Mouse (Mus musculus) liver, embryonic 14.5 days (tissue): ENCODE measurements around the gene Pdcd1lg2. TPM values are rescaled to one million over a fixed set of nuclear protein-coding genes. Genes with fewer than 3 reads are reported as not detected.

Experiments used
- ATAC-seq: fragments of 200-750 bp; cut with Nextera tagmentation; 2 replicates; pipeline ENCODE4 v1.8.0; 2017; ENCODE audit warnings: moderate number of reproducible peaks, mild to moderate bottlenecking, moderate library complexity; ENCODE audit not compliant: insufficient read depth
- DNase-seq, 3 experiments: peaks; one replicate each; pipeline ENCODE4 v3.0.0-alpha.2; 2012 to 2013; ENCODE audit warnings: low read depth in 3 of 3, low spot score in 3 of 3
- H3K27ac ChIP-seq: fragments of 300-500 bp; sonication (generic); 2 replicates; pipeline ENCODE4 v1.5.1; 2014; ENCODE audit warnings: moderate library complexity, mild to moderate bottlenecking, control low read depth, inconsistent platforms
- H3K27me3 ChIP-seq: fragments of 300-500 bp; sonication (generic); 2 replicates; pipeline ENCODE4 v1.6.1; 2014; ENCODE audit warnings: mild to moderate bottlenecking, low read length, moderate library complexity; ENCODE audit not compliant: control insufficient read depth, insufficient read depth
- H3K36me3 ChIP-seq: fragments of 300-500 bp; sonication (generic); replicated peaks from 2 replicates; pipeline ENCODE4 v1.6.1; 2014; ENCODE audit warnings: low read depth; ENCODE audit not compliant: control insufficient read depth, insufficient read depth
- H3K4me1 ChIP-seq, 2 experiments: fragments of 200-500 bp in 1 of 2; fragments of 300-500 bp in 1 of 2; sonication (generic) in 1 of 2; replicated peaks; 2 replicates each; pipeline ENCODE4 v1.6.1; 2012 to 2014; ENCODE audit warnings: antibody characterized with exemption in 1 of 2, inconsistent platforms in 1 of 2, low read length in 1 of 2; ENCODE audit not compliant: control insufficient read depth in 2 of 2, insufficient read depth in 2 of 2
- H3K4me2 ChIP-seq: fragments of 300-500 bp; sonication (generic); 2 replicates; pipeline ENCODE4 v1.6.1; 2014; ENCODE audit warnings: low read depth, mild to moderate bottlenecking, control low read depth, moderate library complexity
- H3K4me3 ChIP-seq, 2 experiments: fragments of 200-500 bp in 1 of 2; fragments of 300-500 bp in 1 of 2; sonication (generic) in 1 of 2; 2 replicates each; pipeline ENCODE4 v1.5.1; 2012 to 2014; ENCODE audit warnings: low read depth in 2 of 2, low read length in 2 of 2, mild to moderate bottlenecking in 2 of 2, control low read depth in 1 of 2, inconsistent platforms in 1 of 2, moderate library complexity in 1 of 2; ENCODE audit not compliant: insufficient read depth in 1 of 2
- H3K9ac ChIP-seq: fragments of 300-500 bp; sonication (generic); replicated peaks from 2 replicates; pipeline ENCODE4 v1.6.1; 2014; ENCODE audit warnings: mild to moderate bottlenecking, control low read depth, moderate library complexity
- H3K9me3 ChIP-seq: fragments of 300-500 bp; sonication (generic); 2 replicates; pipeline ENCODE4 v1.6.1; 2016; ENCODE audit warnings: low read length, mixed read lengths; ENCODE audit not compliant: control insufficient read depth
- CTCF ChIP-seq: IDR thresholded peaks from 2 replicates; pipeline ENCODE4 v1.5.1; 2016; ENCODE audit warnings: antibody characterized with exemption, low read depth, control low read depth
- EP300 ChIP-seq: IDR thresholded peaks from 2 replicates; pipeline ENCODE4 v1.6.1; 2016; ENCODE audit warnings: antibody characterized with exemption, low read depth
- WGBS: fragments of 180-500 bp; shearing (Covaris S2); extraction: QIAGEN DNeasy Blood & Tissue Kit; methylation state at CpG from one replicate; pipeline ENCODE4 v1.1.7; 2014; ENCODE audit not compliant: insufficient replicate concordance; 5-methylcytosine and 5-hydroxymethylcytosine counted together
- polyA plus RNA-seq, 2 experiments: library from polyadenylated mRNA; depleted of rRNA in 1 of 2; stranded (reverse) in 1 of 2; unstranded in 1 of 2; fragments of >200 nt; fragmentation: Nextera tagmentation in 1 of 2; extraction: Ambion mirVana in 1 of 2; gene quantifications; 2 replicates each; pipeline versions ENCODE4 v1.2.1 to v1.2.3; 2012 to 2014

The Pdcd1lg2 gene
- polyA plus RNA-seq, 2 experiments, result 0.02 TPM; not detected in 1

DNA sequence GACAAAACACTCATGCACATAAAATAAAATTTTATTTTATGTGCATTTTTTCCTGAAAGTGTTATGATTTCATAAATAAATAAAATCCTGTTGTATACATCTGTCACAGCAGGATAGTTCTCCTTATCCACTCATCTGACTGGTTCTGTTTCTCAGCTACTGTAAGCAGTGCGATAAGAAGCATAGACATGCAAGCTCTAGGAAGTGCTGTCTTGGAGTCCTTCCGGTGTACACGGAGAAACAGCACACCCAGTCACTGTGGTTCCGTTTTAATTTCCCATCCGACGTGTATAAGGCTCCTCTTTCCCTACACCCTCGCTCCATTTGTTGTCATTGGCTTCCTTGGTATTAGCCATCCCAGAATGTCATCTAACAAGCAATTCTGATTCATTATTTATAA, 87.2 kb downstream of the Pdcd1lg2 start:
- TF ChIP-seq EP300 (no peak), CTCF (no peak)
- H3K27ac ChIP-seq, result peak overlapping the region; percentile 20
- 22% methylated on average over 7 of the region's 7 CpGs for WGBS

DNA sequence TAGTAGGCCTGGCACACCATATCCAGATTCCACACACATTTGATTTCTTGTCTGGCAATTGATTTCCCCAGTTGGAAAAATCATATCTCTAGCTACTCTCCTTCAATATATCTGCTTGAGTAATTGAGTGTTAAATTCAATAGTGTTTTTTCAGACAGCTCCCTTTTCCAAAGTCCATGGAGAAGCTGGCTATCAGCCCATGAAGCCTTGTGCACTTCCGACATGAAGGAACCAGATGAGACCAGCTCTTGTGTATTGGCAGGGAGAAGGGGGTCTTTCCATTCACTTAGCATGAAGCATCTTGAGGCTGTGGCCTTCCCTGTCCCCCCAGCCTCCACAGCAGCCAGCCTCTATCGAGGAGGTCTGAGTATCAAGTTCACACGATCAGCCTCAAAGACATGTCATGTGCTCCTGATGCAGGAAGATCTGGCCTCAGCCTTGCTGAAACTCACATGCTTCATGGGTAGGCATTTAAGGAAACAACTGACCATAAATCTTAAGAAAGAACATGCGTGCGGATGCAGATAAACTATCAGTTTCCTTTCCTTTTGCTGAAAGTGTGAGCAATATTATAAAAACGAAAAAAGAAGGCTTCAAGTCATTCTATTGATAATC, 88.2 kb downstream of the Pdcd1lg2 start:
- H3K9ac ChIP-seq, result no peak overlapping the region
- no peak for DNase-seq

More for the DNA sequence above, 87.2 kb downstream of the Pdcd1lg2 start:
- Histone ChIP-seq H3K4me2 (peak overlapping the region; percentile 22), H3K4me3 (no peak overlapping the region), H3K9ac (no peak overlapping the region), H3K27me3 (no peaks in the 10 kb centered on the region), H3K4me1 (peaks cover 14 to 22% of the 10 kb centered on the region in 2 experiments), H3K9me3 (no peaks in the 10 kb centered on the region), H3K36me3 (no peaks in the 10 kb centered on the region)
- peak in 2 of 3 experiments; percentile 41 to 42 for DNase-seq
- peak; percentile 67 for ATAC-seq

DNA sequence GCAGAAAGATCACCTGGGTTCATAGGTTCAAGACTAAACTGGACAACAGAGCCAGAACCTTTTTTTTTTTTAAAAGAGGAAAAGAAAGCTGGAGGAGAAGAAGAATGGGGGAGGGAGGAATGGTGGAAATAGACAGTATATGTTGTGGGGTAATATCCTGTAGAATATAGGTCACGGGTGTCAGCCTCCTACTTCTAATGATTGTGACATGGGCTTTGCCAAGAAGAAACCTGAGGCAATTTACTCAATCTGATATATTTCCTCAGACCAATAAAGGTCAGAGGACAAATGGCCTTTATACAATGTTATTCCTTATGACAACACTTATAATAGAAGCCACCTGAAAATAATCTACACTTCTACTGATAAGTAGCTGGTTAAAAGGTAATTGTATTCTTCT, 89.6 kb downstream of the Pdcd1lg2 start:
- TF ChIP-seq EP300, result no peak
- WGBS, result 53% methylated on average over 1 of the region's 1 CpGs
- Histone ChIP-seq H3K4me2 (no peak overlapping the region), H3K4me1 (peaks cover 14 to 22% of the 10 kb centered on the region in 2 experiments), H3K9ac (no peak overlapping the region), H3K36me3 (no peaks in the 10 kb centered on the region), H3K27ac (no peak overlapping the region), H3K9me3 (no peaks in the 10 kb centered on the region), H3K27me3 (no peaks in the 10 kb centered on the region), H3K4me3 (no peak overlapping the region)
- ATAC-seq (no peak), DNase-seq (no peak)

More for the DNA sequence above, 88.2 kb downstream of the Pdcd1lg2 start:
- Histone ChIP-seq H3K27ac (no peak overlapping the region), H3K36me3 (no peaks in the 10 kb centered on the region), H3K4me2 (no peak overlapping the region), H3K27me3 (no peaks in the 10 kb centered on the region), H3K4me3 (no peak overlapping the region), H3K4me1 (peaks cover 14 to 22% of the 10 kb centered on the region in 2 experiments), H3K9me3 (no peaks in the 10 kb centered on the region)
- TF ChIP-seq CTCF (no peak), EP300 (no peak)
- ATAC-seq, result no peak
- WGBS, result 27% methylated on average over 6 of the region's 6 CpGs

DNA sequence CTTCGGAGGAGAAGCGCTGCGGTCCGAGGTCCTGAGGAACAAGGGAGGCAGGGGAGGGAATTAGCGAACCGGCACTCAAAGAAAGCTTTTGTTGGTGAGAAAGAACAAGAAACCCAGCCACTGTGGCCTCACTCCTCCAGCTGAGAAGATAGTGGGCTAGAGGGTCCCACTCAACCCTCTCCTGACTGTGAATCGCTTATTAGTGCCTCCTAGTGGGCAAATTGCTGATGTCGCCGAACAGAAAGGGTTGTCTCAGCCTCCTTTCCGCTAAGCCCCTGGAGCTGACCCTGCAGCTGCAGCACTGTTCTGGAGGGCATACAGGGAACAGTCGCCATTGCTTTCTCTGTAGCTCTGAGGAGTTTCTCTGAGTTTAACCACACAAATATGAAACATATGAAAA, 90.4 kb downstream of the Pdcd1lg2 start:
- Histone ChIP-seq H3K27ac (no peak overlapping the region), H3K27me3 (no peaks in the 10 kb centered on the region), H3K4me1 (peaks cover 14 to 22% of the 10 kb centered on the region in 2 experiments), H3K4me2 (peak overlapping the region; percentile 63), H3K9ac (0 out of 2 replicates have a peak overlapping the region, but pooled peaks have one; percentile 14), H3K9me3 (no peaks in the 10 kb centered on the region), H3K36me3 (no peaks in the 10 kb centered on the region), H3K4me3 (peak overlapping the region; percentile 39 to 65)
- 46% methylated on average over 11 of the region's 11 CpGs for WGBS
- DNase-seq (no peak), ATAC-seq (peak; percentile 58; the same call in 1 of the 2 replicates)
- TF ChIP-seq CTCF (peak; percentile 71), EP300 (no peak)

DNA sequence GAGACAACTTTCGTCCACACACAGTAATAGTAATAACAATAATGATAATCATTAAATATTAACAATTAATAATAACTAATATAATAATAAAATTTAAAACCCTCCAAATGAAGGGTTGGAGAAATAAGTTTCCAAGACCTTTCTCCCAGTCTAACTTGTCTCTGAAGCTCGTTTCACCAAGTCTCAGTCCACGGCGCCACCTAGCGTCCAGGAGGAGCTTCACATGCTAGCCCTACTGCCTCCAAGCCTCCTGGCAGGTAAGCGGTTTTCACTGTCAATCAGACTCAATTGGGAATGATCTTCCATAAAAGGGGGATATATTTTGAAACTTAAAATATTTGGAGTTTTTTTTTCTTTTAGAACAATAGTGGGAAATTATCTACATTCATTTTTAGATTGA, 90.8 kb downstream of the Pdcd1lg2 start:
- Histone ChIP-seq H3K9me3 (no peaks in the 10 kb centered on the region), H3K4me3 (peak overlapping the region; percentile 39 to 65), H3K36me3 (no peaks in the 10 kb centered on the region), H3K27ac (no peak overlapping the region), H3K27me3 (no peaks in the 10 kb centered on the region), H3K9ac (0 out of 2 replicates have a peak overlapping the region, but pooled peaks have one; percentile 14), H3K4me1 (peaks cover 12 to 22% of the 10 kb centered on the region in 2 experiments), H3K4me2 (peak overlapping the region; percentile 63)
- peak; percentile 67 to 71 (median 69) for DNase-seq
- WGBS, result 8% methylated on average over 6 of the region's 6 CpGs
- peak; percentile 90 for TF ChIP-seq CTCF
- no peak for TF ChIP-seq EP300
- ATAC-seq, result peak; percentile 58; the same call in 1 of the 2 replicates
